Mouse (Mus musculus) intestine, postnatal 0 days (tissue): ENCODE data around the gene Spata48. TPM values are rescaled to one million over a fixed set of nuclear protein-coding genes. Genes with fewer than 3 reads are reported as not detected.

ENCODE experiments used
- ATAC-seq: fragments of 200-750 bp; cut with Nextera tagmentation; 2 replicates; pipeline ENCODE4 v1.8.0; 2017; ENCODE audit warnings: mild to moderate bottlenecking, moderate TSS enrichment, moderate library complexity
- H3K27ac ChIP-seq: fragments of 300-500 bp; sonication (generic); 2 replicates; pipeline ENCODE4 v1.5.1; 2014; ENCODE audit warnings: mild to moderate bottlenecking, low read depth, low read length, moderate library complexity
- H3K27me3 ChIP-seq: fragments of 300-500 bp; sonication (generic); replicated peaks from 2 replicates; pipeline ENCODE4 v1.6.1; 2014; ENCODE audit warnings: low read length, mixed read lengths; ENCODE audit not compliant: control insufficient read depth, insufficient read depth
- H3K36me3 ChIP-seq: fragments of 300-500 bp; sonication (generic); 2 replicates; pipeline ENCODE4 v1.6.1; 2014; ENCODE audit warnings: mild to moderate bottlenecking, moderate library complexity; ENCODE audit not compliant: control insufficient read depth, insufficient read depth
- H3K4me1 ChIP-seq: fragments of 300-500 bp; sonication (generic); replicated peaks from 2 replicates; pipeline ENCODE4 v1.6.1; 2014; ENCODE audit warnings: antibody characterized with exemption, low read length, mixed read lengths; ENCODE audit not compliant: control insufficient read depth, insufficient read depth
- H3K4me2 ChIP-seq: fragments of 300-500 bp; sonication (generic); replicated peaks from 2 replicates; pipeline ENCODE4 v1.6.1; 2014; ENCODE audit warnings: low read depth, mild to moderate bottlenecking, moderate library complexity
- H3K4me3 ChIP-seq: fragments of 300-500 bp; sonication (generic); 2 replicates; pipeline ENCODE4 v1.5.1; 2014; ENCODE audit warnings: low read depth, low read length
- H3K9ac ChIP-seq: fragments of 300-500 bp; sonication (generic); 2 replicates; pipeline ENCODE4 v1.6.1; 2014; ENCODE audit warnings: mild to moderate bottlenecking, low read depth, low read length
- H3K9me3 ChIP-seq: fragments of 300-500 bp; sonication (generic); 2 replicates; pipeline ENCODE4 v1.6.1; 2016; ENCODE audit warnings: mixed run types; ENCODE audit not compliant: control insufficient read depth
- CTCF ChIP-seq: sonication (generic); IDR thresholded peaks from 2 replicates; pipeline ENCODE4 v1.5.1; 2016; ENCODE audit warnings: low read depth, mild to moderate bottlenecking, control low read depth, antibody characterized with exemption, moderate library complexity
- WGBS: fragments of 180-500 bp; shearing (Covaris S2); extraction: QIAGEN DNeasy Blood & Tissue Kit; methylation state at CpG from one replicate; pipeline ENCODE4 v1.1.7; 2014; 5-methylcytosine and 5-hydroxymethylcytosine counted together
- polyA plus RNA-seq: library from polyadenylated mRNA; unstranded; fragments of >200 nt; fragmentation: Nextera tagmentation; extraction: Ambion mirVana; gene quantifications from 2 replicates; pipeline ENCODE4 v1.2.1, GENCODE M21; 2015

The Spata48 gene
- polyA plus RNA-seq, result 1.3 TPM in 1 of 2 replicates, not detected in the other

DNA sequence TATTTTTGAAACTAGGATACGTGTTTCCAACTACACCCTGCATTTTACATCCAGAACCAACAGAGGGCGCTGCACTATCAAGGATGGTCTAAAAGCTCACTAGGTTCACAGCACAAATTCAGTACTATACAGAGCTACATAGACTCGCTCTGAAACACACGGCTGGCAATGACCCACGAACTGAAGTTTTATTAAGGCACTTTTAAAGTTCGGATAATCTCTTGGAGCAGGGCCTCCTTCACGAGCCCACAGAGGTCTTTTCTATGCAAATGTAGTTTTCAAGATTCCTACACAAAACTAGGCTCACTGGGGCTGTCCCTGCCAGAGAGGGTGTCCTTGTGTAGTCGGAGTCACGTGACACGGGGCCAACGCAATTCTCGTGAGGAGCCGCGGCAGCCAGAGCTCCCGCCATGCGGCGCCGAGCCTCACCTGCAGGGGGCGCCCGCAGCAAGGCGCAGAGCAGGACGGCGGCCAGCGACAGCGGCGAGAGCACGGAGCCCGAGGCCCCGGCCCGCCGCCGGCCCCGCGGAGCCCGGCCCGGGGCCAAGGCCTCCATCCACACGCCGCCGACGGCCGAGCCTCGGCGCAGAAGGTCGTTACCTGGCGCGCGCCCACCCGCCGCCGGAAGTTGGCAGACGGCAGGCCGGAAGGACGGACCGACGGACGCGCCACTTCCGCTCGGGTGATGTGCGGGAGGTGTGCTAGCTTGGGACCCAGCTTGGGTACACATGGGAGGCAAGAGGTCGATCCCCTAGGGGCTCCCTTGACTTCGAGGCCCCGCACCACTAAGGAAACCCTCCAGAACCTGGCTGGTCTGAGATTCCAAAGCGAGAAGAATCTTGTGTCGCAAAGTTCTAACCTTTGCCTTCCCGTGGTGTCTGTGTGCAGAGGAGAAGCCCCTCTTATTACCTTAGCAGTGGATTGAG lies at the start of gene Spata48, which contains the start of gene Zpbp:
Gene Spata48 (plus strand): TSS at position 460 of the 926 bp plus-strand sequence.
Gene Zpbp (minus strand): TSS at position 774 of the 926 bp plus-strand sequence.
- peak within 1 kb of the TSS; percentile 54 for H3K9ac ChIP-seq
- no peaks in the 10 kb centered on the region for H3K36me3 ChIP-seq
- WGBS, result 4% methylated on average over 65 of the region's 66 CpGs
- TF ChIP-seq CTCF, result peak; percentile 68
- H3K9me3 ChIP-seq, result no peaks in the 10 kb centered on the region
- no peaks in the 10 kb centered on the region for H3K27me3 ChIP-seq
- peak within 1 kb of the TSS; percentile 75 for H3K4me2 ChIP-seq
- H3K4me3 ChIP-seq, result peak within 1 kb of the TSS; percentile 64
- H3K27ac ChIP-seq, result peak within 1 kb of the TSS; percentile 63
- peak; percentile 94 for ATAC-seq
- H3K4me1 ChIP-seq, result no peaks in the 10 kb centered on the region

DNA sequence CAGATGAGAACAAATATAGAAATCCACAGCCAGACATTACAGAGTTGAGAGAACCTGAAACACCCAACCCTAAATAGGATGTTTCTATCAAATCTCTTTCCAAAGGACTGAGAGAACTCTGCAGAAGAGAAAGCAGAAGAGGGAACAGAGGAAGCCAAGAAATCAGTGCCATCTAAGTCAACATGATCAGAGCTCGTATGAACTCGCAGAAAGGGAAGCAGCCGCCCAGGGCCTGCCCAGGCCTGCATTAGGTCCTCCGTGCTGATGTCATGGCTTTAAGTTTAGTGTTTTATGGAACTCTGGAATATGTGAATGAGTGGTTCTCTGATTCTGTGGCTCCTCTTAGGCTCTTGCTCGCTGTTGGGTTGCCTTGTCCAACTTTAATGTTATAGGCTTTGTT lies 47.7 kb upstream of the Spata48 start:
- WGBS, result 83% methylated on average over 5 of the region's 5 CpGs
- no peak overlapping the region for H3K4me2 ChIP-seq
- ATAC-seq, result no peak
- no peak overlapping the region for H3K27ac ChIP-seq
- no peak overlapping the region for H3K9ac ChIP-seq
- no peak overlapping the region for H3K4me3 ChIP-seq
- no peaks in the 10 kb centered on the region for H3K36me3 ChIP-seq
- no peaks in the 10 kb centered on the region for H3K27me3 ChIP-seq
- H3K4me1 ChIP-seq, result no peaks in the 10 kb centered on the region
- H3K9me3 ChIP-seq, result no peaks in the 10 kb centered on the region
- no peak for TF ChIP-seq CTCF

GRCm38 (mm10) chr11:11417356-11417755 lies 44.5 kb upstream of the Spata48 start:
- TF ChIP-seq CTCF, result no peak
- Histone ChIP-seq H3K9ac (no peak overlapping the region), H3K27ac (no peak overlapping the region), H3K4me2 (no peak overlapping the region), H3K4me1 (no peaks in the 10 kb centered on the region), H3K36me3 (no peaks in the 10 kb centered on the region), H3K9me3 (no peaks in the 10 kb centered on the region), H3K4me3 (no peak overlapping the region), H3K27me3 (no peaks in the 10 kb centered on the region)
- WGBS, result 76% methylated on average over 2 of the region's 2 CpGs
- ATAC-seq, result no peak

GRCm38 (mm10) chr11:11455037-11455436 lies 6.9 kb upstream of the Spata48 start:
- Histone ChIP-seq H3K4me3 (no peak overlapping the region), H3K36me3 (no peaks in the 10 kb centered on the region), H3K9me3 (no peaks in the 10 kb centered on the region), H3K9ac (no peak overlapping the region), H3K4me2 (no peak overlapping the region), H3K27me3 (no peaks in the 10 kb centered on the region), H3K4me1 (no peaks in the 10 kb centered on the region), H3K27ac (no peak overlapping the region)
- WGBS, result 19% methylated on average over 2 of the region's 2 CpGs
- ATAC-seq, result no peak
- peak; percentile 65 for TF ChIP-seq CTCF

DNA sequence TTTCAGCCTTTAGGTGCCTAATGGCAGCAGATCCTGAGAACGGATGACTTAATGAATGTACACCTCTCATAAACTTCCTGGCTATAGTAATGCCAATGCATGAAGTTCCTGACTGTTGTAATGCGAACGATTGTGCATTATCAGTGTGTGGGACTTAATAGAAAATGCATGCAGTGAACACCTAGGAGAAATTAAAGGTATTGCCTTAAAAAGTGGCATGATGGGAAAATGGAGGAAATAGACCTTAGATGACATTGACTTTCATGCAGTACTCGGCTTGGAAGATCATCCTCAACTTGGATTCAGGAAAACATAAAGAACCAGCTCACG lies 632 bp downstream of the Spata48 start:
- TF ChIP-seq CTCF, result no peak
- WGBS, result 83% methylated on average over 5 of the region's 5 CpGs
- Histone ChIP-seq H3K27ac (no peak overlapping the region), H3K27me3 (no peaks in the 10 kb centered on the region), H3K4me1 (no peaks in the 10 kb centered on the region), H3K4me2 (peak overlapping the region; percentile 75), H3K36me3 (no peaks in the 10 kb centered on the region), H3K9me3 (no peaks in the 10 kb centered on the region), H3K9ac (no peak overlapping the region), H3K4me3 (peak overlapping the region; percentile 64)
- no peak for ATAC-seq

GRCm38 (mm10) chr11:11468924-11469323 lies 7.0 kb downstream of the Spata48 start:
- no peak overlapping the region for H3K4me3 ChIP-seq
- no peak overlapping the region for H3K9ac ChIP-seq
- H3K27ac ChIP-seq, result no peak overlapping the region
- no peak for TF ChIP-seq CTCF
- ATAC-seq, result no peak
- H3K4me2 ChIP-seq, result no peak overlapping the region
- no peaks in the 10 kb centered on the region for H3K9me3 ChIP-seq
- no peaks in the 10 kb centered on the region for H3K4me1 ChIP-seq
- no peaks in the 10 kb centered on the region for H3K27me3 ChIP-seq
- H3K36me3 ChIP-seq, result no peaks in the 10 kb centered on the region
